In genomic region chr16:45842440-45842839, GRCm38 (mm10) we compare ENCODE assay signal across 8 mouse cellular contexts.
A peak's percentile ranks its signal among the peaks of the same experiment; 100 is the strongest.
DNase-seq lines count a peak whose midpoint lies in the region; ATAC-seq lines count a peak whose summit lies in the region.

No protein-coding gene starts in this region.

- no peaks in the 10 kb centered on the region for H3K9me3 ChIP-seq in heart, embryonic 13.5 days
- no peaks in the 10 kb centered on the region for H3K9me3 ChIP-seq in heart, embryonic 16.5 days (replicated peaks; ENCODE audit: control insufficient read depth, low read length)
- no peaks in the 10 kb centered on the region for H3K9me3 ChIP-seq in liver, embryonic 12.5 days (replicated peaks)

- H3K4me3 ChIP-seq in heart, embryonic 13.5 days = peak overlapping the region; percentile 89
- peak overlapping the region; percentile 94 for H3K4me3 ChIP-seq in heart, embryonic 16.5 days (ENCODE audit: low read length)
- H3K4me3 ChIP-seq in liver, embryonic 12.5 days = no peak overlapping the region

- H3K4me2 ChIP-seq in heart, embryonic 13.5 days = peak overlapping the region; percentile 80
- peak overlapping the region; percentile 84 for H3K4me2 ChIP-seq in heart, embryonic 16.5 days (ENCODE audit: low read depth, low read length)
- H3K4me2 ChIP-seq in liver, embryonic 12.5 days = peak overlapping the region; percentile 64

- WGBS in heart, embryonic 13.5 days = 39% methylated on average over 4 of the region's 4 CpGs
- WGBS in heart, embryonic 16.5 days = 50% methylated on average over 4 of the region's 4 CpGs
- WGBS in liver, embryonic 12.5 days (ENCODE audit: insufficient replicate concordance) = 61% methylated on average over 4 of the region's 4 CpGs

- peaks cover 4% of the 10 kb centered on the region; the same call in 1 of the 2 replicates for H3K36me3 ChIP-seq in heart, embryonic 13.5 days
- H3K36me3 ChIP-seq in heart, embryonic 16.5 days (ENCODE audit: control insufficient read depth, insufficient read depth) = no peaks in the 10 kb centered on the region
- no peaks in the 10 kb centered on the region for H3K36me3 ChIP-seq in liver, embryonic 12.5 days

- H3K9ac ChIP-seq in heart, embryonic 13.5 days = peak overlapping the region; percentile 99
- H3K9ac ChIP-seq in heart, embryonic 16.5 days (ENCODE audit: low read length) = peak overlapping the region; percentile 99
- H3K9ac ChIP-seq in liver, embryonic 12.5 days = no peak overlapping the region

- H3K27ac ChIP-seq in heart, embryonic 13.5 days (replicated peaks) = peak overlapping the region; percentile 93
- peak overlapping the region; percentile 96 for H3K27ac ChIP-seq in heart, embryonic 16.5 days (ENCODE audit: low read length)
- H3K27ac ChIP-seq in liver, embryonic 12.5 days = no peak overlapping the region

- H3K4me1 ChIP-seq in heart, embryonic 13.5 days = peaks cover 61% of the 10 kb centered on the region
- peaks cover 42% of the 10 kb centered on the region for H3K4me1 ChIP-seq in heart, embryonic 16.5 days (ENCODE audit: control insufficient read depth, insufficient read depth, low read length)
- peaks cover 19% of the 10 kb centered on the region for H3K4me1 ChIP-seq in liver, embryonic 12.5 days

- ATAC-seq in heart, embryonic 13.5 days (ENCODE audit: extremely low read depth, insufficient number of reproducible peaks, low FRiP score, low TSS enrichment) = no peak
- ATAC-seq in heart, embryonic 16.5 days (replicated peaks; ENCODE audit: extremely low read depth, insufficient read depth, low FRiP score) = no peak
- no peak for ATAC-seq in liver, embryonic 12.5 days

- DNase-seq in heart, adult 11 months = no peak
- peak; percentile 24 for DNase-seq in NIH3T3 (ENCODE audit: low read depth)
- DNase-seq in thymus, postnatal 14 days = no peak
- DNase-seq in gastrocnemius, postnatal 14 days = no peak
- DNase-seq in frontal cortex, postnatal 10 days (ENCODE audit: low spot score in 2 of 2) = no peak

- H3K27me3 ChIP-seq in heart, embryonic 13.5 days (replicated peaks) = no peaks in the 10 kb centered on the region
- no peaks in the 10 kb centered on the region for H3K27me3 ChIP-seq in heart, embryonic 16.5 days (ENCODE audit: control insufficient read depth, insufficient read depth, low read length)
- H3K27me3 ChIP-seq in liver, embryonic 12.5 days (replicated peaks) = peaks cover 47% of the 10 kb centered on the region

- intact Hi-C loops in gastrocnemius, postnatal 14 days (cut with DNase I; ENCODE audit: low total_unique reads) = no loop called here
